Mouse (Mus musculus): ENCODE measurements around the gene Thsd4.

DNA sequence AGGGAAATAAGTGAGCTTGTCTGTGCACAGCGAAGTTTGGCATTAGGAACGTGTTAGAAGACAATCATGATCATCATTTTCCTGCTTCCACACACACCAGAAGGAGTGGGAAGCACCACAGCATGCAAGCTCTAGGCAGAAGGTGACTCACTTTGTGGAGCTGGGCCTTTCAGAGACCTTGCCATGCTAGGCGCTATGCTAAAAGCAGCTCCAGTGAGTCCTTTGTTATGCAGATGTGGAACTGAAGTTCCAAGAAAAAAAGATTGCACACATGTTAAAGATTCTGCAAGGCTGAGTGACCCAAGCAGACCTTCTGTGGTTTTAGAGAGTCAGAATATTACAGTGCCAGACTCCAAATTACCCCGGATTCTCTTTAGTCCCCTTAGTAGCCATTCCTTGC, 91.8 kb downstream of the Thsd4 start:
- TF ChIP-seq CTCF (conservative IDR thresholded peaks at IDR 0.05; ENCODE audit: insufficient read depth, insufficient read length, low read depth, low read length) (no peak), POLR2A (IDR thresholded peaks at IDR 0.05; ENCODE audit: low read depth, low read length) (no peak)
